Mouse (Mus musculus): ENCODE measurements around the gene Sgpp2. TPM values are rescaled to one million over a fixed set of nuclear protein-coding genes. Genes with fewer than 3 reads are reported as not detected.

Gene Sgpp2
- polyA plus RNA-seq, 1 experiment from 2014 or later: 1.9 TPM

DNA sequence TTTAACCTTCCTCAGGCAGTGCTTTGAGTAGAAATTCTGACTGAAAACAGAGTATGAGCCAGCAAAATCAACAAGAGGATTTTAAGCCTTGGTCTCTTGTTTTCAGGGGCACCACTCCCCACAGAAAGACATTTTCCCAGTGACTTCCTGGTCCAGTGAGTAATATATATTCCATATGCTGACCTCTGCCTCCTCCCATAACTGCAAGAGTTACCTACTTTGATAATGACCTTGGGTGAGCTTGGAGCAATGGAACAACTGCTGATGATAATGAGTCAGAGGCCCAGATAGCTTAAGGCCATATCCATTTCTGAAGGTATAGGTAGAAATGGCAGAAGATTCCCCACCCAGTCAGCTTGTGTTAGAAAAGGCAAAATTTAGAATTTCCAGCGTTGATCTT lies 43.1 kb downstream of the Sgpp2 start:
- Histone ChIP-seq H3K9me3 (ENCODE audit: control insufficient read depth, low read length) (no peaks in the 10 kb centered on the region), H3K4me1 (ENCODE audit: control insufficient read depth, insufficient read depth, low read length) (no peaks in the 10 kb centered on the region), H3K9ac (ENCODE audit: low read length) (no peak overlapping the region), H3K4me3 (ENCODE audit: low read depth, low read length) (no peak overlapping the region), H3K36me3 (ENCODE audit: control insufficient read depth, insufficient read depth, low read length) (no peaks in the 10 kb centered on the region), H3K27me3 (ENCODE audit: control insufficient read depth, insufficient read depth, low read length) (no peaks in the 10 kb centered on the region), H3K27ac (ENCODE audit: low read depth, low read length) (no peak overlapping the region), H3K4me2 (ENCODE audit: low read depth) (no peak overlapping the region)
- WGBS: 85% methylated on average over 1 of the region's 1 CpGs
- ATAC-seq (ENCODE audit: insufficient read depth, low FRiP score, low TSS enrichment) (no peak), DNase-seq (ENCODE audit: low spot score) (no peak)

DNA sequence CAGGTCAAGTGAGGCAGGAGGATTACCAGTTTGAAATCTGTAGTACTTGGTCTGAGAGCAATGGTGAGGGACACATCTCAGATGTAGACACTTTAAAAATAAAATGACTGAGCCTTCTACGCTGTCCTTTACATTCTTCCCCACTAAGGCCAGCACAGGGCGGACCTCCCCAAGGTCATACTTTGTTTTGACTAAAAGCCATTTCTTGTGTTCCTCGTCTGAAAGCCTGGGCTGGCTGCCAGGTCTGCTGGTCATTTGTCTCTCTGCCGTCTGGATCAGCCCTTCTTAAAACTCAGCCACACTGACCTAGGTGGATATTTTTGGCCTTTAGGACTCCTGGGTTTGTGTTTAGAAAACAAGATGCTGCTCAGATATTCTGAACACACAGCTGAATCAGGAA lies 45.0 kb downstream of the Sgpp2 start:
- Histone ChIP-seq H3K4me2 (ENCODE audit: low read depth) (no peak overlapping the region), H3K4me3 (ENCODE audit: low read depth, low read length) (no peak overlapping the region), H3K27ac (ENCODE audit: low read depth, low read length) (no peak overlapping the region), H3K27me3 (ENCODE audit: control insufficient read depth, insufficient read depth, low read length) (no peaks in the 10 kb centered on the region), H3K9me3 (ENCODE audit: control insufficient read depth, low read length) (no peaks in the 10 kb centered on the region), H3K9ac (ENCODE audit: low read length) (no peak overlapping the region), H3K4me1 (ENCODE audit: control insufficient read depth, insufficient read depth, low read length) (no peaks in the 10 kb centered on the region), H3K36me3 (ENCODE audit: control insufficient read depth, insufficient read depth, low read length) (no peaks in the 10 kb centered on the region)
- ATAC-seq (ENCODE audit: insufficient read depth, low FRiP score, low TSS enrichment) (no peak), DNase-seq (ENCODE audit: low spot score) (no peak)
- 54% methylated on average over 4 of the region's 4 CpGs for WGBS

DNA sequence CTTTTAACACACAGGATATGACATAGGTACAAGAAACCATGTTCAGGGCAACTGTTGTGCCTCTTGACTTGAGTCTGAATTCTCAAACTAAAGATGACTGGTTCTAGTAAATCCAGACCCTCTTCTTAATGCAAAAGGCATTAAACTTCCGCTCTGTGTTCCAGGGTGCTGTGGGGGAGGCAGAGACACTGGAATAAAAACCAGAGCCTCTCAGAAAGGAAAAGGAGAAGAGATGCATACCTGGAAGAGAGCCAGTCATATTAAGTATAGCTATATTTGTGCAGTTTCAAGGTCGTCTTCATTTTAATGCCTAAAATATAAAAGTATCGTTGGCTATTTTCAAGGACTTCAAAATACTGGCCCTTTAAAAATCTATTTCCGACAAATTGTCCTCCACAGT lies 47.3 kb downstream of the Sgpp2 start:
- Histone ChIP-seq H3K4me1 (ENCODE audit: control insufficient read depth, insufficient read depth, low read length) (no peaks in the 10 kb centered on the region), H3K27ac (ENCODE audit: low read depth, low read length) (no peak overlapping the region), H3K27me3 (ENCODE audit: control insufficient read depth, insufficient read depth, low read length) (no peaks in the 10 kb centered on the region), H3K4me2 (ENCODE audit: low read depth) (no peak overlapping the region), H3K9me3 (ENCODE audit: control insufficient read depth, low read length) (no peaks in the 10 kb centered on the region), H3K9ac (ENCODE audit: low read length) (no peak overlapping the region), H3K36me3 (ENCODE audit: control insufficient read depth, insufficient read depth, low read length) (no peaks in the 10 kb centered on the region), H3K4me3 (ENCODE audit: low read depth, low read length) (no peak overlapping the region)
- ATAC-seq (ENCODE audit: insufficient read depth, low FRiP score, low TSS enrichment) (no peak), DNase-seq (ENCODE audit: low spot score) (no peak)
- 90% methylated on average over 4 of the region's 4 CpGs for WGBS

DNA sequence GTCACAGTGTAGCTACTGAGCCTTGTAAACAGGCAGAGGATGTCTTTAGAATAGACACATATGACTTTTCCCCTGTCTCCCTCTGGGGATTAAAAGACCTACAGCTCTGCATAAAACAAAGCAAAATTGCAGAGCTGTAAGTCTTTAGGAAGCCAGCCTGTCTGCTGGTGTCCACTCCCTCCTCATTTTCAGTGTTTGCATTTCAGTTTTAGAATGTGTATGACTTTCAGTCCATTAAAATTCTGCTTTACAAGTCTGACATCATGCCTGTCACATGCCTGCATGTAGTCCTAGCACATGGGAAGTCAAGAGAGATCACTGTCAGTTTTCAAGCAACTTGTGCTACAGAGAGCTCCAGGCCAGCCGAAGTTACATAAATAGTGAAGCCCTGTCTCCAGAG lies 47.7 kb downstream of the Sgpp2 start:
- Histone ChIP-seq H3K4me2 (ENCODE audit: low read depth) (no peak overlapping the region), H3K36me3 (ENCODE audit: control insufficient read depth, insufficient read depth, low read length) (no peaks in the 10 kb centered on the region), H3K4me1 (ENCODE audit: control insufficient read depth, insufficient read depth, low read length) (no peaks in the 10 kb centered on the region), H3K27me3 (ENCODE audit: control insufficient read depth, insufficient read depth, low read length) (no peaks in the 10 kb centered on the region), H3K9me3 (ENCODE audit: control insufficient read depth, low read length) (no peaks in the 10 kb centered on the region), H3K27ac (ENCODE audit: low read depth, low read length) (no peak overlapping the region), H3K9ac (ENCODE audit: low read length) (no peak overlapping the region), H3K4me3 (ENCODE audit: low read depth, low read length) (no peak overlapping the region)
- 81% methylated on average over 1 of the region's 1 CpGs for WGBS
- no peak for ATAC-seq (ENCODE audit: insufficient read depth, low FRiP score, low TSS enrichment)
- no peak for DNase-seq (ENCODE audit: low spot score)

- ATAC-seq (ENCODE audit: insufficient read depth, low FRiP score, low TSS enrichment) (no peak), DNase-seq (ENCODE audit: low spot score) (no peak)
- H3K9me3 ChIP-seq (ENCODE audit: control insufficient read depth, low read length): no peaks in the 10 kb centered on the region
- H3K4me2 ChIP-seq (ENCODE audit: low read depth): no peak overlapping the region
- 41% methylated on average over 13 of the region's 13 CpGs for WGBS
- no peaks in the 10 kb centered on the region for H3K36me3 ChIP-seq (ENCODE audit: control insufficient read depth, insufficient read depth, low read length)
- no peak overlapping the region for H3K9ac ChIP-seq (ENCODE audit: low read length)
- H3K4me1 ChIP-seq (ENCODE audit: control insufficient read depth, insufficient read depth, low read length): no peaks in the 10 kb centered on the region
- H3K27me3 ChIP-seq (ENCODE audit: control insufficient read depth, insufficient read depth, low read length): no peaks in the 10 kb centered on the region
- H3K4me3 ChIP-seq (ENCODE audit: low read depth, low read length): no peak overlapping the region
- H3K27ac ChIP-seq (ENCODE audit: low read depth, low read length): no peak overlapping the region
Observed at GRCm38 (mm10) chr1:78363965-78364889, 54.1 kb downstream of the Sgpp2 start.

DNA sequence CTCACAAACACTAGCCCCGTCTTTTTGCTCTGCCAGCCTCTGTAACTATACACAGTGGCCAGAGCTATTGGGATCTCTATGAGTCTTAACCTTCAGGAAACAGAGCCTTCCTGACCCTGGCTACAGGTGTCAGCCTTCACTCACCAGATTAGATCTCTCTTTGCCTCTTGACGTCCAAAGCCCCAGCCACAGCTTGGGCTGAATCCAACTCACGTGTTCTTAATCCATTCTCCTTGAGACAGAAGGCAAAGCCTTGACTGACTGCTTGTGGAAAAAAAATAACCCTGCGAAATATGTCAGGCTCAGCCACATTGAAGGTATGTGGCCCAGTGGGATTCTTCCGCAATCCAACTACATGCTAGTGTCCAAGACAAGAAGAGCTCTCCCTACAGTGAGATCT lies 57.7 kb downstream of the Sgpp2 start:
- ATAC-seq (ENCODE audit: insufficient read depth, low FRiP score, low TSS enrichment) (no peak), DNase-seq (ENCODE audit: low spot score) (no peak)
- Histone ChIP-seq H3K27me3 (ENCODE audit: control insufficient read depth, insufficient read depth, low read length) (no peaks in the 10 kb centered on the region), H3K27ac (ENCODE audit: low read depth, low read length) (no peak overlapping the region), H3K36me3 (ENCODE audit: control insufficient read depth, insufficient read depth, low read length) (no peaks in the 10 kb centered on the region), H3K4me2 (ENCODE audit: low read depth) (no peak overlapping the region), H3K9me3 (ENCODE audit: control insufficient read depth, low read length) (0 out of 2 replicates have a peak, but pooled peaks cover 3% of the 10 kb centered on the region), H3K9ac (ENCODE audit: low read length) (no peak overlapping the region), H3K4me3 (ENCODE audit: low read depth, low read length) (no peak overlapping the region), H3K4me1 (ENCODE audit: control insufficient read depth, insufficient read depth, low read length) (no peaks in the 10 kb centered on the region)
- WGBS: 82% methylated on average over 5 of the region's 5 CpGs

DNA sequence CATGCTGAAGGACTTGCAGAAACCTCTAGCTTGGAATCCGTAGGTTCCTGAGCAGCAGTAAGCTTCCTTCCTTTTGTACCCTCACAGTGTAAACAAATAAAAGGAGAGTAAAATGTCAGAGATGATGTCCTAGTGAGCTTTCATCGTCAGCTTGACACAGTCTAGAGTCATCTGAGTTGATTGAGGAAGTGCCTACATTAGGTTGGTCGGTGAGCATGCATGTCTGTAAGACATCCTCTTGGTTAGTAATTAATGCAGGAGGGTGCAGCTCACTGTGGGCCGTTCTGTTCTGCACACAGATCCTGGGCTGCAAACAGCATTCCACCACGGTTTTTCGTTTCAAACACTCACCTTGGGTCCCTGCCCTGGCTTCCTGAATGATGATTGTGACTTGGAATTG lies 60.0 kb downstream of the Sgpp2 start:
- H3K36me3 ChIP-seq (ENCODE audit: control insufficient read depth, insufficient read depth, low read length): no peaks in the 10 kb centered on the region
- H3K27ac ChIP-seq (ENCODE audit: low read depth, low read length): no peak overlapping the region
- DNase-seq (ENCODE audit: low spot score): no peak
- H3K4me3 ChIP-seq (ENCODE audit: low read depth, low read length): no peak overlapping the region
- no peaks in the 10 kb centered on the region for H3K27me3 ChIP-seq (ENCODE audit: control insufficient read depth, insufficient read depth, low read length)
- H3K4me1 ChIP-seq (ENCODE audit: control insufficient read depth, insufficient read depth, low read length): no peaks in the 10 kb centered on the region
- H3K9ac ChIP-seq (ENCODE audit: low read length): no peak overlapping the region
- no peak overlapping the region for H3K4me2 ChIP-seq (ENCODE audit: low read depth)
- 58% methylated on average over 6 of the region's 6 CpGs for WGBS
- ATAC-seq (ENCODE audit: insufficient read depth, low FRiP score, low TSS enrichment): no peak
- 0 out of 2 replicates have a peak, but pooled peaks cover 3% of the 10 kb centered on the region for H3K9me3 ChIP-seq (ENCODE audit: control insufficient read depth, low read length)

- Histone ChIP-seq H3K4me3 (ENCODE audit: low read depth, low read length) (no peak overlapping the region), H3K9ac (ENCODE audit: low read length) (no peak overlapping the region), H3K4me2 (ENCODE audit: low read depth) (no peak overlapping the region), H3K27ac (ENCODE audit: low read depth, low read length) (no peak overlapping the region), H3K36me3 (ENCODE audit: control insufficient read depth, insufficient read depth, low read length) (no peaks in the 10 kb centered on the region), H3K9me3 (ENCODE audit: control insufficient read depth, low read length) (0 out of 2 replicates have a peak, but pooled peaks cover 3% of the 10 kb centered on the region), H3K4me1 (ENCODE audit: control insufficient read depth, insufficient read depth, low read length) (no peaks in the 10 kb centered on the region), H3K27me3 (ENCODE audit: control insufficient read depth, insufficient read depth, low read length) (no peaks in the 10 kb centered on the region)
- no peak for ATAC-seq (ENCODE audit: insufficient read depth, low FRiP score, low TSS enrichment)
- 80% methylated on average over 2 of the region's 2 CpGs for WGBS
- DNase-seq (ENCODE audit: low spot score): no peak
Observed at GRCm38 (mm10) chr1:78371569-78372236, 61.6 kb downstream of the Sgpp2 start.

DNA sequence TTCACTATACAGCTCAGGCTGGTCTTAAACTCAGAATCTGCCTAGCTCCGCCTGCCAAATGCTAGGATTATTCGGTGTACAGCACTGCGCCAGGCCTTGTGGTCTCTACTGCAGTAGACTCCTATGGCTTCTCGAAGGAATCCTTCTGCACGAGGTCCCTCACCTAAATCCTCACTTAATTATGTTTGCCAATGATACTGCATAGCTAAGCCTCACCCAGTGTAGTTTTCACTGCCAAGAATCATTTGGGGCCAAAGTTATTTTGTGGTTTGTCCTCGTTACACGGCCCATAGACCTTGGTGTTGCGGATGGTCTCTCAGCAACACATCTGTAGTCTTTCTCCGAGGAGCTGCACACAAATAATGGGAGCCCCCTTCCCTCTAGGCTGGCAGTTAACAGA lies 62.2 kb downstream of the Sgpp2 start:
- Histone ChIP-seq H3K4me2 (ENCODE audit: low read depth) (no peak overlapping the region), H3K27ac (ENCODE audit: low read depth, low read length) (no peak overlapping the region), H3K9me3 (ENCODE audit: control insufficient read depth, low read length) (0 out of 2 replicates have a peak, but pooled peaks cover 3% of the 10 kb centered on the region), H3K36me3 (ENCODE audit: control insufficient read depth, insufficient read depth, low read length) (no peaks in the 10 kb centered on the region), H3K9ac (ENCODE audit: low read length) (no peak overlapping the region), H3K4me1 (ENCODE audit: control insufficient read depth, insufficient read depth, low read length) (no peaks in the 10 kb centered on the region), H3K4me3 (ENCODE audit: low read depth, low read length) (no peak overlapping the region), H3K27me3 (ENCODE audit: control insufficient read depth, insufficient read depth, low read length) (no peaks in the 10 kb centered on the region)
- 93% methylated on average over 9 of the region's 9 CpGs for WGBS
- no peak for ATAC-seq (ENCODE audit: insufficient read depth, low FRiP score, low TSS enrichment)
- no peak for DNase-seq (ENCODE audit: low spot score)

Data from neural tube, embryonic 11.5 days (tissue).